8 mouse cellular contexts compared by ENCODE assay signal in the genomic region with DNA sequence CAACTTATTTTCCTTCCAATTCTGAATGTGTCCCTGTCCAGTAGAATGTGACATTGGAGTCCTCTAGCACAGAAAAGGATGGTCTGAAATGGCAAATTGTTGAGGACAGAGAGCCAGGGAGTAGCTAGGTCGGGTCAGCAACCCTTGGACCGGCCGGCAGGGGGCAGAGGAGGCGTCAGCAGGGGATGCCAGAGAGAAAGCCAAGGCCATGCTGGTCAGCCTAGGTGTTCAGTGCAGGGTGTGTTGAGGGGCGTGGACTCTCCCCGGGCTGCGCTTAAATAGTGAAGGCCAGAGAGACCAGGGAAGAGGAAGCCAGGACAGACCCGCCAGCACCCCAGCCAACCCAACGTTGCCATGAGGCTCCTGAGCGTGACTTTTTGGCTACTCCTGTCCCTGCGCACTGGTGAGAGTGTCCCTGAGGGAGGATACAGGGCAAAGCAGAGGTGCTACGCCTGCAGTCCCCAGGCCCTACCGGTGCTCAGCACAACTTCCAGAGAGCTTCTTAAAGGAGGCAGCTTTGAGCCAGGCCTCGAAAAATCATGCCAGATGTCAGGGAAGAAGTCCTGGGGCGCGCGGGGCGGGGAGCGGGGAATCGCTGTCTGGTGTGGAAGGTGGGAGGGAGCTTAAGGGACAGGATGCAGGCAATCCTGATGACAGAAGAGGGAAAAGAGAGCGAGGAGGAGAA. TPM values are rescaled to one million over a fixed set of nuclear protein-coding genes. Genes with fewer than 3 reads are reported as not detected.
DNase-seq lines count a peak whose midpoint lies in the region; ATAC-seq and TF ChIP-seq lines count a peak whose summit lies in the region.

A gene (plus strand): TSS at position 238 of the 685 bp plus-strand sequence.

- ATAC-seq in forebrain, embryonic 15.5 days (replicated peaks): no peak
- peak; percentile 36; the same call in 1 of the 2 replicates for ATAC-seq in erythroblast, adult 5-6 weeks (replicated peaks; ENCODE audit: low FRiP score, poor library complexity, severe bottlenecking)
- ATAC-seq in hematopoietic stem cell, adult 5-6 weeks (replicated peaks in 1 of 2; ENCODE audit: insufficient read depth in 1 of 2, low FRiP score in 2 of 2, low TSS enrichment in 1 of 2, low read depth in 1 of 2, poor library complexity in 2 of 2, severe bottlenecking in 2 of 2): peak; percentile 84 to 93
- ATAC-seq in limb, embryonic 13.5 days (ENCODE audit: low FRiP score, low read depth): peak; percentile 66
- ATAC-seq in midbrain, embryonic 16.5 days: peak; percentile 61; the same call in 1 of the 2 replicates
- peak; percentile 87 for ATAC-seq in stomach, postnatal 0 days (ENCODE audit: low FRiP score, low TSS enrichment)

- peak; percentile 75 for DNase-seq in forebrain, embryonic 10.5 days (ENCODE audit: extremely low spot score, low spot score)
- peak; percentile 68 for DNase-seq in brain, adult 2 months (ENCODE audit: low read depth, low spot score)
- peak; percentile 89 for DNase-seq in stomach, postnatal 0 days (ENCODE audit: low spot score)

- H3K4me2 ChIP-seq in forebrain, embryonic 15.5 days (replicated peaks): no peak within 1 kb of the TSS
- H3K4me2 ChIP-seq in limb, embryonic 13.5 days (replicated peaks): peak within 1 kb of the TSS; percentile 57
- H3K4me2 ChIP-seq in midbrain, embryonic 16.5 days (ENCODE audit: low read length): no peak within 1 kb of the TSS
- no peak within 1 kb of the TSS for H3K4me2 ChIP-seq in stomach, postnatal 0 days (replicated peaks; ENCODE audit: low read depth)

- H3K4me1 ChIP-seq in forebrain, embryonic 10.5 days: peaks cover 33% of the 10 kb centered on the region
- H3K4me1 ChIP-seq in forebrain, embryonic 15.5 days: peaks cover 10% of the 10 kb centered on the region
- H3K4me1 ChIP-seq in limb, embryonic 13.5 days: peaks cover 18% of the 10 kb centered on the region
- H3K4me1 ChIP-seq in midbrain, embryonic 16.5 days (ENCODE audit: control insufficient read depth, insufficient read depth, low read length): 0 out of 2 replicates have a peak, but pooled peaks cover 2% of the 10 kb centered on the region
- no peaks in the 10 kb centered on the region for H3K4me1 ChIP-seq in stomach, postnatal 0 days (replicated peaks; ENCODE audit: control insufficient read depth, insufficient read depth)

- peaks cover 42% of the 10 kb centered on the region for H3K27me3 ChIP-seq in forebrain, embryonic 10.5 days (ENCODE audit: poor library complexity, severe bottlenecking)
- no peaks in the 10 kb centered on the region for H3K27me3 ChIP-seq in forebrain, embryonic 15.5 days
- H3K27me3 ChIP-seq in limb, embryonic 13.5 days: peaks cover 6% of the 10 kb centered on the region
- no peaks in the 10 kb centered on the region for H3K27me3 ChIP-seq in midbrain, embryonic 16.5 days (ENCODE audit: control insufficient read depth, insufficient read depth, low read depth, low read length)
- no peaks in the 10 kb centered on the region for H3K27me3 ChIP-seq in stomach, postnatal 0 days (ENCODE audit: control insufficient read depth, insufficient read depth, low read length)

- TF ChIP-seq EP300 in stomach, postnatal 0 days (optimal IDR thresholded peaks at IDR 0.05): no peak

- H3K36me3 ChIP-seq in forebrain, embryonic 10.5 days (replicated peaks): peaks cover 17% of the 10 kb centered on the region
- peaks cover 8% of the 10 kb centered on the region for H3K36me3 ChIP-seq in forebrain, embryonic 15.5 days
- H3K36me3 ChIP-seq in limb, embryonic 13.5 days: peaks cover 17% of the 10 kb centered on the region
- 0 out of 2 replicates have a peak, but pooled peaks cover 4% of the 10 kb centered on the region for H3K36me3 ChIP-seq in midbrain, embryonic 16.5 days (ENCODE audit: control insufficient read depth, insufficient read depth, low read length)
- H3K36me3 ChIP-seq in stomach, postnatal 0 days (ENCODE audit: control insufficient read depth, insufficient read depth, low read length): no peaks in the 10 kb centered on the region

- no peaks in the 10 kb centered on the region for H3K9me3 ChIP-seq in forebrain, embryonic 10.5 days
- H3K9me3 ChIP-seq in forebrain, embryonic 15.5 days: no peaks in the 10 kb centered on the region
- no peaks in the 10 kb centered on the region for H3K9me3 ChIP-seq in limb, embryonic 13.5 days
- H3K9me3 ChIP-seq in midbrain, embryonic 16.5 days (replicated peaks; ENCODE audit: control insufficient read depth, low read length, poor library complexity, severe bottlenecking): no peaks in the 10 kb centered on the region
- no peaks in the 10 kb centered on the region for H3K9me3 ChIP-seq in stomach, postnatal 0 days (ENCODE audit: control insufficient read depth, low read length)

- H3K9ac ChIP-seq in forebrain, embryonic 15.5 days (replicated peaks): no peak within 1 kb of the TSS
- peak within 1 kb of the TSS; percentile 51 for H3K9ac ChIP-seq in limb, embryonic 13.5 days
- H3K9ac ChIP-seq in midbrain, embryonic 16.5 days (ENCODE audit: low read depth, low read length): no peak within 1 kb of the TSS
- H3K9ac ChIP-seq in stomach, postnatal 0 days (ENCODE audit: low read length): no peak within 1 kb of the TSS

- no peak within 1 kb of the TSS for H3K27ac ChIP-seq in forebrain, embryonic 10.5 days
- no peak within 1 kb of the TSS for H3K27ac ChIP-seq in forebrain, embryonic 15.5 days (replicated peaks)
- H3K27ac ChIP-seq in limb, embryonic 13.5 days: no peak within 1 kb of the TSS
- no peak within 1 kb of the TSS for H3K27ac ChIP-seq in midbrain, embryonic 16.5 days (ENCODE audit: low read length)
- H3K27ac ChIP-seq in stomach, postnatal 0 days (replicated peaks): no peak within 1 kb of the TSS

- WGBS in forebrain, embryonic 10.5 days: 36% methylated on average over 21 of the region's 21 CpGs
- 39% methylated on average over 21 of the region's 21 CpGs for WGBS in forebrain, embryonic 15.5 days
- WGBS in limb, embryonic 13.5 days: 30% methylated on average over 21 of the region's 21 CpGs
- WGBS in midbrain, embryonic 16.5 days: 33% methylated on average over 21 of the region's 21 CpGs
- WGBS in stomach, postnatal 0 days: 31% methylated on average over 21 of the region's 21 CpGs

- H3K4me3 ChIP-seq in forebrain, embryonic 10.5 days: no peak within 1 kb of the TSS
- no peak within 1 kb of the TSS for H3K4me3 ChIP-seq in forebrain, embryonic 15.5 days
- peak within 1 kb of the TSS; percentile 11; the same call in 1 of the 2 replicates for H3K4me3 ChIP-seq in limb, embryonic 13.5 days
- no peak within 1 kb of the TSS for H3K4me3 ChIP-seq in midbrain, embryonic 16.5 days (ENCODE audit: low read depth, low read length)
- no peak within 1 kb of the TSS for H3K4me3 ChIP-seq in stomach, postnatal 0 days (ENCODE audit: low read depth, low read length)

- TF ChIP-seq CTCF in stomach, postnatal 0 days (IDR thresholded peaks at IDR 0.05; ENCODE audit: low read depth): peak; percentile 94

RNA-seq across cellular contexts. Expression of the gene that starts here (rescaled TPM):
- 0.17 TPM in 1 of 2 replicates, not detected in the other for polyA plus RNA-seq in forebrain, embryonic 10.5 days (2016; fragmentation: Nextera tagmentation; extraction: Ambion mirVana)
- 0.09 and 0.13 TPM in 2 replicates for polyA plus RNA-seq in forebrain, embryonic 15.5 days (2015; fragmentation: Nextera tagmentation; extraction: Ambion mirVana)
- not detected in 2 replicates for total RNA-seq in erythroblast, adult 5-6 weeks (2015; ENCODE audit: low replicate concordance)
- total RNA-seq in erythroblast, adult 5-6 weeks (2017; ENCODE audit: low replicate concordance): not detected in 2 replicates
- not detected in 2 replicates for total RNA-seq in hematopoietic stem cell, adult 5-6 weeks (2017)
- 2.1 and 2.5 TPM in 2 replicates for polyA plus RNA-seq in limb, embryonic 13.5 days (2015; fragmentation: Nextera tagmentation; extraction: Ambion mirVana)
- 0.07 and 0.28 TPM in 2 replicates for polyA plus RNA-seq in midbrain, embryonic 16.5 days (2015; fragmentation: Nextera tagmentation; extraction: Ambion mirVana)
- 0.06 TPM in 1 of 2 replicates, not detected in the other for polyA plus RNA-seq in stomach, postnatal 0 days (2015; fragmentation: Nextera tagmentation; extraction: Ambion mirVana)

Comparison
In these comparisons a context has a peak if more than half of its experiments do, and no peak if none do; other contexts are left out.
1. Peak in DNase-seq in forebrain, embryonic 10.5 days; RNA of the gene not detected or under 1 TPM.
2. Peak in ATAC-seq in erythroblast, adult 5-6 weeks; RNA of the gene not detected or under 1 TPM.
3. Peak in ATAC-seq in hematopoietic stem cell, adult 5-6 weeks; RNA of the gene not detected or under 1 TPM.
4. Peak in ATAC-seq in midbrain, embryonic 16.5 days; RNA of the gene not detected or under 1 TPM.
5. Peak in DNase-seq and ATAC-seq in stomach, postnatal 0 days; RNA of the gene not detected or under 1 TPM.